Mouse (Mus musculus): ENCODE data around the gene Ada. TPM values are rescaled to one million over a fixed set of nuclear protein-coding genes. Genes with fewer than 3 reads are reported as not detected.

Gene Ada
- 3.1 and 3.7 TPM in 2 replicates for polyA plus RNA-seq (2012; rRNA removed)

DNA sequence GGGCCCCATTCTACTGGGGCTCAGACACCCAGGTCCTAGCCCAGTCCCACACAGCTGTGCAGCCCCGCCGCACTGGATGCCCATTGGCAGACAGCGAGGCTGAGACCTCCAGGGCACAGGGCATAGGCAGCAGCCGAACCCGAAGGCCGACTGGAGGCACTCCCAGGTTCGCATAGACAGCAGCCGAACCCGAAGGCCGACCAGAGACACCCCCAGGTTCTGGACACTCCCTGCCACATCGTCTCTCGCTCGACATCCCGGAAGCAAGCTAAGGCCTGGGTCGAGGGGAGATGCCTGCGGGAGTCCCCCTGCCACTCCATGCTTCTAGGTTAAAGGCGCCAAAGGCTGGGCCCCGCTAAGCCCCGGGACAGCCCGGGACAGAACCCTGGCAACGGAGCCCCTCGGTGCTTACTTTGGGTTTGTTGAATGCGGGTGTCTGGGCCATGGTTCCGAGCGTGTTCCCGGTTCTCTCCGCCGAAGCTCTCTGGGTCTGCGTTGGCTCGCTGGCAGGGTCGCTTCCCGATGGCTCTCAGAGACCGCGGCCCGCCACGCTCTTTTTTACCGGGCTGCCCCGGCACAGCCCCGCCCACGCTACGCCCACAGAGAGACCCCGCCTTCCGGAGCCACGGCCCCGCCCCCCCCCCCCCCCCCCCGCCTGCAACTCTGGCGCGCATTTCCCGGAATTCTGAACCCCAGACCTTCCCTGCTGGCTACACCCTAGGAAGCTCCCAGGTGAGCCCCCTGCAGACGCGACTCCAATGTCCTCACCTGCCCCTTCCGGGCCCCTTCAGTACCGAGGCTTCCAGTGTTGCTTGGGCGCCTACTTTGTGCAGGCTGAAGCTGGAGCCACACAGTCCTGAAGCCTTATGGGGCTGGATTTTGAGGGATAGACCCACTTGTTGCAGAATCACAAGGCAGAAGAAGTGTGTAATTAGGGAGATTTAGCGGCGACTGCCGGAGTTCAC is at the start of gene Ada:
Gene Ada, minus strand, starts transcription at position 593 of the 965 bp plus-strand sequence.
- TF ChIP-seq POLR2A (IDR thresholded peaks at IDR 0.05; ENCODE audit: borderline replicate concordance, extremely low read depth, insufficient read depth, insufficient read length, poor library complexity, severe bottlenecking) (peak; percentile 18; the same call in 1 of the 2 replicates), CTCF (IDR thresholded peaks at IDR 0.05; ENCODE audit: borderline replicate concordance, extremely low read depth, insufficient read depth, insufficient read length) (no peak)
- peak; percentile 55 for DNase-seq (ENCODE audit: low read depth)

DNA sequence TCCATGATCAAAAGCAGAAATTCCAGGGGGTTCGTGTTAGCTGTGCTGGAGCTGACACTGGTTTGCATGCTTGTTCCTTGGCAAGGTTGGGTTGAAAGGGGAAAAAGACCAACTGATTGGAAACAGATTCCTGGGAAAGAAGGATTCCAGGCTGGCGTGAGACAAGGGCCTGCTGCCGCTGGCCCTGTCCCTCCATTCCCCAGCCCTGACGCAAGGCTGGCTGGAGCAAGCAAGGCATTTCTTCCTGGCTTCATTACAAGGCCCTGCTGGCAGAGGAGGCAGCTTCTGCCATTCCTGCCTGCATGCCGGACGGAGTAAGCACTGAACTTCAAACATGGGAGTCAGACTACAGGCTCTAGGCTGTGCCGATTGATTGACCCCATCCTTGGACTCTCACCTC is 48.4 kb upstream of the Ada start:
- DNase-seq (ENCODE audit: low read depth): no peak
- TF ChIP-seq CTCF (IDR thresholded peaks at IDR 0.05; ENCODE audit: borderline replicate concordance, extremely low read depth, insufficient read depth, insufficient read length): no peak
- TF ChIP-seq POLR2A (IDR thresholded peaks at IDR 0.05; ENCODE audit: borderline replicate concordance, extremely low read depth, insufficient read depth, insufficient read length, poor library complexity, severe bottlenecking): no peak

DNA sequence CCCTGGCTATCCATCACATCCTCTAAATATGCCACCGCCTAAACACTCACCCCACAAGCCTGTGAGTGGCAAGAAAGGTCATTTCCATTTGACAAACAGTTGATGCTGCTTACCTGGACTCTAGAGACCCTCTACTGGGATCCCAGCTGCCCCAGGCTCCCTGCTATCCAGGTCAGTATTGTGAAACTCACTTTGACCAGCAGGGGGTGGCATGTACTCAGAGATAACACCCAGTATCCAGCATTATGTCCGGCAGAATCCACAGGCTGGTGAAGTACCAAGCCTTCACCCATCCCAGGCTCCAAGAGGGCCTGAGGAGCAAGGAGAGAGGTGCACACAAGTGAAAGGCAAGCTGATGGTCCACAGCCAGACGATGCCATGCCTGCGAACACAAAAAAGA is 38.4 kb upstream of the Ada start:
- peak; percentile 57; the same call in 1 of the 2 replicates for TF ChIP-seq CTCF (IDR thresholded peaks at IDR 0.05; ENCODE audit: borderline replicate concordance, extremely low read depth, insufficient read depth, insufficient read length)
- TF ChIP-seq POLR2A (IDR thresholded peaks at IDR 0.05; ENCODE audit: borderline replicate concordance, extremely low read depth, insufficient read depth, insufficient read length, poor library complexity, severe bottlenecking): no peak
- DNase-seq (ENCODE audit: low read depth): peak; percentile 50

DNA sequence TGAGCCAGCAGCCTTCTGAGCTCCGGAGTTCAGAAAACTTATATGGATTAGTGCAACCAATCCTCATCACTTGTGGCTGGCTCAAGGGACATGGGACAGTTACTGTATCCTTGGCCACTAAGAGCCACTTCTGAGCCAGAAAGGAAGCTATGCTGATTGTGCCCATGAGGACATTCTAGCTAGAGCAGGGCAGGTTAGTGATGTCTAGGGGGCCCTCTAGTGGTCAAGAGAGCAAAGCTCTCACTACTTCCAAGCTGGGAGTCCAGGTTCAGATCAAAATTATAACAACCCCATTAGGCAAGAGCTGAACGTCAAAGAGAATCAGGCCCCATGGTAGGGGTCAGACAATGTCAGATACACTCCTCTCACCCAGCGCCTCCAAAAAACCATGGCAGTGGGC is 37.7 kb upstream of the Ada start:
- DNase-seq (ENCODE audit: low read depth): peak; percentile 80
- TF ChIP-seq POLR2A (IDR thresholded peaks at IDR 0.05; ENCODE audit: borderline replicate concordance, extremely low read depth, insufficient read depth, insufficient read length, poor library complexity, severe bottlenecking) (no peak), CTCF (IDR thresholded peaks at IDR 0.05; ENCODE audit: borderline replicate concordance, extremely low read depth, insufficient read depth, insufficient read length) (peak; percentile 78; the same call in 1 of the 2 replicates)

DNA sequence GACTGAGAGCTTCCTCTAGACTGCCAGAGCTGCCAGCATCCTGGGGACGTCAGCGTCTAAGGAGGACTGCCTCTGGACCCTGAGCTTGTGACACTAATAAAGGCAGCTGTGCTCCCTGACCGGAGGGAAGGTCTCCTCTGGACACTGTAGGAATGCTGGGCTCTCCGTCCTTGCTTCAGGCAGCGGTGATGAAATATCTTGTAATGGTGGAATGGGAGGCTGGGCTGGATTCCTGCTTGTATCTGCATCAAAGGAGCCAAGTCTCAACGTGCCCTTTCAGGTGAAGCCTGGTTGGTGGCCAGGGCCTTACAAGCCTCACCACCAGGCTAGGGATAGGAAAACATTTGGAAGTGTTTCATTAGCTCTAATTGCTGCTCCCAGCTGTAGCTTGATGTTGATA is 37.0 kb upstream of the Ada start:
- no peak for DNase-seq (ENCODE audit: low read depth)
- TF ChIP-seq POLR2A (IDR thresholded peaks at IDR 0.05; ENCODE audit: borderline replicate concordance, extremely low read depth, insufficient read depth, insufficient read length, poor library complexity, severe bottlenecking) (no peak), CTCF (IDR thresholded peaks at IDR 0.05; ENCODE audit: borderline replicate concordance, extremely low read depth, insufficient read depth, insufficient read length) (no peak)

DNA sequence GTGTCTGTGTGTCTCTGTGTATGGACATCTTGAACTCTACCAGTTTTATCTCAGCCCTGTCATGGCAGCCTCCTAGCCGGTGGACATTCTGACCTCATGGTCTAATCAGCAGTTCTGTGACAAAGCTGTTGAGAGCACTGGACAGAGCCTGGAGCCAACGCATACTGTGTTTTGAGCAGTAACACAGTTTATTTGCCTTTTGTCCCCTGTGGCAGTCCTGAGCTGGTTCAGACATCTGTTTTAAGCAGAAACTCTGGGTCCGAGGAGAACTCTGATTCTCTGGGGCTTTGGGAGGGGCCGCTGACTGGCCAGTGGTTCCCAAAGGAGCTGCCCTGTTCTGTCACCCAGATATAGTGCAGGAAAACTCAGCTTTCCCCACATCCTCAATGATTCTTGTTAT is 33.9 kb upstream of the Ada start:
- DNase-seq (ENCODE audit: low read depth): no peak
- TF ChIP-seq CTCF (IDR thresholded peaks at IDR 0.05; ENCODE audit: borderline replicate concordance, extremely low read depth, insufficient read depth, insufficient read length) (no peak), POLR2A (IDR thresholded peaks at IDR 0.05; ENCODE audit: borderline replicate concordance, extremely low read depth, insufficient read depth, insufficient read length, poor library complexity, severe bottlenecking) (no peak)

DNA sequence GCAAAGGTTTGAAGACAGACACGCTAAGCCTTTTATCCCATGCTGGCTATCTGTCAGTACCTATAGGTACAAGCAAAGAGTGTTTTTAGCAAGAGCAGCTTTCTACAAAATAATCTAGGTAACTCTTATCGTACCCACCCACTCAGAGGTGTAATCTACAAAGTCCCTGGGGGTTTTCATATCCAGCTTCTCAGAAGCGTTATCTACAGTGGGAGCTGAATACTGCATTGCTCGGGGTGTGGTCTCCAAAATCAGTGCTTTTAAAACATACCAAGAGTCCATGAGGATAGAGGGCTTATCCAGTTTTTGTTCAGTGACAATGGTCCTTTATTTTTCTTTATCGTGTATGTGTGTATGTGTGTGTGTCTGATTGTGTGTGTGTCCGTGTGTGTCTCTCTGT is 33.3 kb upstream of the Ada start:
- no peak for DNase-seq (ENCODE audit: low read depth)

DNA sequence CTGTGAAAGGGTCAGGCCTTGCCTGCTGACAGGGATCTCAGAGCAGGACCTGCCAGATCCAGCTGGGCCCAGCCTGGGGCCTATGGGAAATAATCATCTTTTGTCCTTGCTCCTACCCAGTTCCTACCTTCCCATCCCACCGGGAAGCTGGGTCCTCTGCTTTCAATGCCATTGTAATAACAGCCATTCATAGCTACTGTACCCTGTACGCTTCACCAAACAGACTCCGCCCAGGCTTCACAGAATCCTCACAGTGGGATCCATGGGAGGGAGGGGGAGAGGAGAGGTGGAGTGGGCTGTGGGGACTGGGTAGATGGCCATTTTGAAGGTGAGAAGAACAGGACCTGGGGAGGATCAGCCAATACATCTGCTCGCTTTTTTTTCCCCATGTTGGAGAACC is 28.9 kb upstream of the Ada start:
- TF ChIP-seq POLR2A (IDR thresholded peaks at IDR 0.05; ENCODE audit: borderline replicate concordance, extremely low read depth, insufficient read depth, insufficient read length, poor library complexity, severe bottlenecking): no peak
- TF ChIP-seq CTCF (IDR thresholded peaks at IDR 0.05; ENCODE audit: borderline replicate concordance, extremely low read depth, insufficient read depth, insufficient read length): no peak
- DNase-seq (ENCODE audit: low read depth): peak; percentile 24

More for the DNA sequence above, 33.3 kb upstream of the Ada start:
- TF ChIP-seq CTCF (IDR thresholded peaks at IDR 0.05; ENCODE audit: borderline replicate concordance, extremely low read depth, insufficient read depth, insufficient read length): no peak
- no peak for TF ChIP-seq POLR2A (IDR thresholded peaks at IDR 0.05; ENCODE audit: borderline replicate concordance, extremely low read depth, insufficient read depth, insufficient read length, poor library complexity, severe bottlenecking)

DNA sequence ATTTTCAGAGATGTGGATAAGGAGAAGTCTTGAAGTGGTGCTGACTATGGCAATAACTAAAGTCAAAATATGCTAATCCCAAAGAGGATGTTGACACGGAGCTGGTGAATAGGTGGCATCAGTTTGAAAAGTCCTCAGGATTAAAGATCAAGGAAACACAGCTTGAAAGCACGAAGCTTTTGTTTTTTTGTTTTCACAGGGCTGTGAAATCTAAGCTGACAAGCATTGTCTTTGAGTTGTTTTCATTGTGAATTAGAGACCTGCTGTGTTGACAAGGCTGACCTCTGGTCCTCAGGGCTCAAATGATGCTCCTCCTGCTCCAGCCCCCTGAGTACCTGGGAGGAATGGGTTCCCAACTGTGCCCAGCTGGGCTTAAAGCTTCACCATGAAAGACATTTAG is 27.0 kb upstream of the Ada start:
- no peak for DNase-seq (ENCODE audit: low read depth)
- TF ChIP-seq CTCF (IDR thresholded peaks at IDR 0.05; ENCODE audit: borderline replicate concordance, extremely low read depth, insufficient read depth, insufficient read length) (no peak), POLR2A (IDR thresholded peaks at IDR 0.05; ENCODE audit: borderline replicate concordance, extremely low read depth, insufficient read depth, insufficient read length, poor library complexity, severe bottlenecking) (no peak)

DNA sequence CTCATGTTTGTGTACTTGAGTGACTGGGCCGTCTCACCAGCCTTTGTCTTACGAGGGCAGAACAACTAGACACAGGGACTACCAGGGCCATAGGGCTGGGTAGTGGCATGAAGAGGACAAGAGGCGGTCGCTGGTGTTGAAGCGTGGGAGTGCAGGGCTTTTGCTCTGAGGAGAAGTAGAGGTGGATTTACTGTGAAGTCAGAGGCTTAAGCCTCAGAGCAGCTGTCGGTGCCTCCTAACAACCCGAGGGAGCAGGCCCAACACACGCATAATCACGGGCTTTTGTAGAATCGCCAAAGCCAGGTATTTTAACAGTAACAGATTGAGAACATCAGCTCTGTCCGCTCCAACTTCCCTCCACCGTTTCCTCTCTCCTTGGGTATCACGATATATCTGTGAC is 26.6 kb upstream of the Ada start:
- no peak for DNase-seq (ENCODE audit: low read depth)

DNA sequence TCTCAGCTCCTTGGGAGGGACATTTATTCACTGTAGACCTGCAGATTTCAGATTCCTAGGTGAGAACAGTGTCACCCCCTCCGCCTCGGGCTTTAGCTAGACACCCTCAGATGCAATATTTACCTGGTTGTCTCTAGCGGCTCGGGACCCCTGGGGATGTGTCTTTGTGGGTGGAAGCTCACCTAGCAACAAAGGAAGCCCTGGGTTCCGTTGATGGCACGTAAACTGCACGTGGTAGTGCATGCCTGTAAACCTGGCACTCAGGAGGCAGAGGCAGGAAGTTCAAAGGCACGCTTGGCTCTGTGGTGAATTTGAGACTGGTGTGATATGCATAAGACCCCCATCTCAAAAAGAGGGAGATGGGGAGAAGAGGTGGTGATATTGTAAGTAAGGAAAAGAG is 20.7 kb upstream of the Ada start:
- TF ChIP-seq POLR2A (IDR thresholded peaks at IDR 0.05; ENCODE audit: borderline replicate concordance, extremely low read depth, insufficient read depth, insufficient read length, poor library complexity, severe bottlenecking): no peak
- no peak for TF ChIP-seq CTCF (IDR thresholded peaks at IDR 0.05; ENCODE audit: borderline replicate concordance, extremely low read depth, insufficient read depth, insufficient read length)
- DNase-seq (ENCODE audit: low read depth): no peak

More for the DNA sequence above, 26.6 kb upstream of the Ada start:
- TF ChIP-seq POLR2A (IDR thresholded peaks at IDR 0.05; ENCODE audit: borderline replicate concordance, extremely low read depth, insufficient read depth, insufficient read length, poor library complexity, severe bottlenecking) (no peak), CTCF (IDR thresholded peaks at IDR 0.05; ENCODE audit: borderline replicate concordance, extremely low read depth, insufficient read depth, insufficient read length) (no peak)

DNA sequence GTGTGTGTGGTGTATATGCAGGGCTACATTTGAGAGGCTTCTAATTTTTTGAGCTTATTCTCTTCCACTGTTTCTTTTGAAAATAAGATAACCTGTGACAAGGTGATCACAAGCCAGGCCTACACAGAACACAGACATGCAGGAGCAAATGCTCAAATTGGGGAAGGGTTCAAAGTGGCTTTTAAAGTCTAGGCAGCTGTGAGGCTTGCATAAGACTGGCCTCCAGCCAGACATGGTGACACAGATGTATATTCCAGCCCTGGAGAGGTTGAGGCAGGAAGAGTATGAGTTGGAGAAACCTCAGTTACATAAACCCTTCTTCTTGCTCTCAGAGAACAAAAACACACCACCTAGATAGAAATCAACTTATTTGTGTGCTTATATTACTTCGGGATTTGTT is 16.9 kb upstream of the Ada start:
- TF ChIP-seq POLR2A (IDR thresholded peaks at IDR 0.05; ENCODE audit: borderline replicate concordance, extremely low read depth, insufficient read depth, insufficient read length, poor library complexity, severe bottlenecking) (no peak), CTCF (IDR thresholded peaks at IDR 0.05; ENCODE audit: borderline replicate concordance, extremely low read depth, insufficient read depth, insufficient read length) (no peak)
- no peak for DNase-seq (ENCODE audit: low read depth)

Data from brain, embryonic 14.5 days (tissue).